Mouse (Mus musculus) ES-E14 (cell line): Measurements from ENCODE around the gene Popdc3. TPM values are rescaled to one million over a fixed set of nuclear protein-coding genes. Genes with fewer than 3 reads are reported as not detected.

Experiments used
- DNase-seq: peaks from one replicate; pipeline ENCODE4 v3.0.0-alpha.2; 2013; ENCODE audit warnings: low read depth, low spot score
- H3K27ac ChIP-seq: 2 replicates; pipeline ENCODE4 v1.5.1; 2012; ENCODE audit warnings: low read depth, mild to moderate bottlenecking, low read length, moderate library complexity, mixed read lengths; ENCODE audit not compliant: poor library complexity, insufficient read depth, severe bottlenecking
- H3K36me3 ChIP-seq: 2 replicates; pipeline ENCODE4 v1.6.1; 2012; ENCODE audit warnings: mild to moderate bottlenecking, low read length, moderate library complexity, mixed read lengths; ENCODE audit not compliant: control insufficient read depth, poor library complexity, insufficient read depth, severe bottlenecking
- H3K4me1 ChIP-seq, 2 experiments: fragments of 150-350 bp in 1 of 2; sonication (generic) in 1 of 2; 2 replicates each; pipeline ENCODE4 v1.6.1; 2012; ENCODE audit warnings: low read length in 2 of 2, mild to moderate bottlenecking in 1 of 2, mixed read lengths in 1 of 2; ENCODE audit not compliant: control insufficient read depth in 2 of 2, insufficient read depth in 2 of 2, poor library complexity in 1 of 2
- H3K4me3 ChIP-seq, 2 experiments: fragments of 150-350 bp in 1 of 2; sonication (generic) in 1 of 2; 2 replicates each; pipeline ENCODE4 v1.5.1; 2012; ENCODE audit warnings: low read length in 2 of 2, low read depth in 1 of 2, mild to moderate bottlenecking in 1 of 2, mixed read lengths in 1 of 2; ENCODE audit not compliant: insufficient read depth in 1 of 2, poor library complexity in 1 of 2, severe bottlenecking in 1 of 2
- H3K9ac ChIP-seq: 2 replicates; pipeline ENCODE4 v1.6.1; 2012; ENCODE audit warnings: low read depth, mild to moderate bottlenecking, low read length, mixed read lengths; ENCODE audit not compliant: poor library complexity, insufficient read depth, severe bottlenecking
- H3K9me3 ChIP-seq: fragments of 150-350 bp; sonication (generic); 2 replicates; pipeline ENCODE4 v1.6.1; 2012; ENCODE audit warnings: low read depth, mild to moderate bottlenecking, low read length; ENCODE audit not compliant: control insufficient read depth, insufficient read depth
- CHD2 ChIP-seq: IDR thresholded peaks from 2 replicates; pipeline ENCODE4 v1.6.1; 2014; ENCODE audit warnings: mild to moderate bottlenecking, low read depth, low read length, inconsistent platforms
- HCFC1 ChIP-seq: IDR thresholded peaks from 2 replicates; pipeline ENCODE4 v1.6.1; 2012; ENCODE audit warnings: low read length, inconsistent platforms, borderline replicate concordance; ENCODE audit not compliant: insufficient read depth
- MAFK ChIP-seq: IDR thresholded peaks from 2 replicates; pipeline ENCODE4 v1.6.1; 2014; ENCODE audit warnings: mild to moderate bottlenecking, low read depth, low read length, inconsistent platforms; ENCODE audit not compliant: insufficient read depth
- ZC3H11A ChIP-seq: IDR thresholded peaks from 2 replicates; pipeline ENCODE4 v1.6.1; 2012; ENCODE audit warnings: low read depth, mild to moderate bottlenecking, inconsistent platforms, low read length, borderline replicate concordance
- ZNF384 ChIP-seq: IDR thresholded peaks from 2 replicates; pipeline ENCODE4 v1.6.1; 2012; ENCODE audit warnings: low read depth, low read length, inconsistent platforms
- in situ Hi-C, 2 experiments: fragments of 600-800 bp; cut with MboI; formaldehyde crosslinking; loops; one replicate each; pipeline ENCODE4 v1.15.1; 2025; ENCODE audit warnings: low sequenced_read_pairs in 2 of 2, inconsistent platforms in 1 of 2; ENCODE audit not compliant: unreplicated experiment in 2 of 2
- total RNA-seq: library from RNA; depleted of rRNA; stranded (reverse); fragments of 300-350 nt; gene quantifications from 2 replicates; pipeline ENCODE4 v1.2.3, GENCODE M21; 2012

Gene Popdc3
- total RNA-seq, 1 experiment: 0.85 TPM

DNA sequence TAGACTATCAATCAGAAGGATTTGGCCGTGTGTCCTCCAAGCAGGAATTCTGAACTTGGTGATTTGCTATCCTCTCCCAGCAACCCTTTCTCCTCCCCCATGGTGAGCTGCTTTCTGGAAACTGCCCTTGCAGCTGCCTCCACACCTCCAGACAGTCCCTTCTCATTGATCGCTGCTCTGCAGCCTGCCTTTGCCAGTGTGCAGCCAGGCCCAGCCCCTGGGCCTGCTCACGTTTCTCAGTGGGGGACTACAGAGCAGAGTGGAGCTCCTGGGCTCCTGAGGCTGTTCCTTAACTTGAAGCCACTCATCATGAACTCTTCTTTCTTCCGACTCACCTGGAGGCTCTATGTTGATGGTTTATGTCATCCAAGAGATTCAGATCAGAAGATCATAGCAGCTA, 38.0 kb upstream of the Popdc3 start:
- in situ Hi-C loops: loop anchor here in 1 of 2 experiments (10.0 kb wide), 1 partner anchor 85 kb away; no protein-coding TSS in a partner anchor
- no peak for DNase-seq
- H3K27ac ChIP-seq: no peak overlapping the region
- no peak overlapping the region for H3K9ac ChIP-seq
- H3K36me3 ChIP-seq: peaks cover 8% of the 10 kb centered on the region; the same call in 1 of the 2 replicates
- H3K4me1 ChIP-seq: no peaks in the 10 kb centered on the region
- TF ChIP-seq MAFK (no peak), CHD2 (no peak), HCFC1 (no peak), ZNF384 (no peak), ZC3H11A (no peak)
- no peaks in the 10 kb centered on the region for H3K9me3 ChIP-seq
- no peak overlapping the region for H3K4me3 ChIP-seq

DNA sequence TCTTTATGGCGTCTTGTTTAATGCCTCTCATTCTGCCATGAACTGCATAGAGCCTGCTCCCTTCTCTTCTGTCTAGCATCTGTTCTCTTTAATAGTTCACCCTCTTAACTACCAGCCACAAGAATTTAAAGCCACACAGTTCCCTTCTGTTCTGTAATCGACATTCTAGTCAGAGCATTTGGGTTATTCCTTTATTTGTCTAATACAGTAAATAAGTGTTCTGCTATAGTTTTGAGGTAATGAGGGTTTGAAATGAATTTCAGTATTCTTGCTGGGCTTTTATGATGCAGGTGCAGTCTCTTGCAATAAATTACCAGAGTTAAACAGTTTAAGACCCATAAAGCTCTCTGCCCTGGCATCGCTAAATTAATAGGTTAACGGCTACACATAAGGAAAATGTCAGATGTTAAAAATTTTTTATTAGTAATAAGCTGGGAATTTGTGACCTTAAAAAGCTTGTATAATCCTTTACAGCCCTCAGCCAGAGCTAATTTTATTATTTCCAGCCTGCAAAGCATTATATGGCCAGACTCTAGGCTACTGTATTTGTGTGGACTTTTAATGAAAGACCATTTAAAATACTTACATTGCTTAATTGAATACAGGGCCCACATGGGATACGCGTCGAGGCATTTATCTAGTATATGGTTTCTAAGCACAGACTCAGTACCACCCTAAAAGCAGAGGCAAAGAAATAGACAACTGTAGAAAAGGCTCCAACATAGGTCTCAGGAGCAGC, 37.3 kb upstream of the Popdc3 start:
- TF ChIP-seq ZC3H11A (no peak), HCFC1 (no peak)
- H3K27ac ChIP-seq: no peak overlapping the region
- H3K36me3 ChIP-seq: peaks cover 8% of the 10 kb centered on the region; the same call in 1 of the 2 replicates
- in situ Hi-C loops: no loop called here
- no peaks in the 10 kb centered on the region for H3K4me1 ChIP-seq
- DNase-seq: no peak
- H3K9ac ChIP-seq: no peak overlapping the region
- H3K9me3 ChIP-seq: no peaks in the 10 kb centered on the region
- H3K4me3 ChIP-seq: no peak overlapping the region

- no peak for DNase-seq
- Histone ChIP-seq H3K9ac (no peak overlapping the region), H3K4me3 (no peak overlapping the region), H3K9me3 (no peaks in the 10 kb centered on the region), H3K4me1 (no peaks in the 10 kb centered on the region), H3K36me3 (peaks cover 3% of the 10 kb centered on the region; the same call in 1 of the 2 replicates), H3K27ac (no peak overlapping the region)
- TF ChIP-seq ZC3H11A: no peak
- no peak for TF ChIP-seq MAFK
- no peak for TF ChIP-seq HCFC1
- no peak for TF ChIP-seq ZNF384
- no peak for TF ChIP-seq CHD2
- in situ Hi-C loops: no loop called here
Observed at GRCm38 (mm10) chr10:45142359-45142758, 35.5 kb upstream of the Popdc3 start.

DNA sequence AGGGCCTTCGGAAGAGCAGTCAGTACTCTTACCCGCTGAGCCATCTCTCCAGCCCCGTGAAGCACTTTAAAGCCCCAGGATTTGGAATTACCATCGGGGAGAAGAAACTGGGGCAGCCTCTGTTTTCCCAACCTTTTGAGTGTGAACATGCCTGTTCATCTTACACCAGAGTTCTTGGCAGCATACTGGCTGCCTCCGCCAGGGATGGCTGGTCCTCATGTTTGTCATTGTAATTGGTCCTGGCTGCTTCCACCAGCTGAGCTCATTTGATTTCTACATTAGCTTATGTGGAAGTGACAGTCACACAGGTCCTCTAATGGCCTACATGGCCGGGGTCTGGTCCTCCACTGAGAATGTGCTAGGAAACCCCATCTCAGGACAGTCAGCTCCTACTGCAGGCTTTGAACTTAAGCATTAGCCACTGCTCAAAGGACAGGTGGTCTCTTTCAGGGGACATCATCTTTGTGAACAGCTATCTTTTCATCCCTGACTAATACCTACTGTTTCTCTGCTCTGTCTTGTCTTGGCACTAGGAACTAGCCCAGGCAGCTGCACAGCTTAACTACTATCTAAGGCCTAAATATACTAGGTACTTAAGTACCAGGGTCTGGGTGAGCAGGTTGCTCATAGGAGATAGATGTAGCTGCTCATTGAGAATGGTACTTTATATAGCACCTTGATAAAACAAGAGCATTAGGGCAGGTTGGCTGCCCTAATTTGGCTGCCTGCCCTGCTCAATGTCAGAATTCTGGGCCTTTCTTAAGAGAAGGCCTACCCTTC, 33.7 kb upstream of the Popdc3 start:
- TF ChIP-seq HCFC1 (no peak), CHD2 (no peak), MAFK (no peak), ZNF384 (no peak), ZC3H11A (no peak)
- H3K4me3 ChIP-seq: no peak overlapping the region
- H3K9me3 ChIP-seq: no peaks in the 10 kb centered on the region
- H3K9ac ChIP-seq: no peak overlapping the region
- in situ Hi-C loops: no loop called here
- H3K4me1 ChIP-seq: no peaks in the 10 kb centered on the region
- no peak overlapping the region for H3K27ac ChIP-seq
- DNase-seq: no peak
- H3K36me3 ChIP-seq: peaks cover 3% of the 10 kb centered on the region; the same call in 1 of the 2 replicates
